Mouse (Mus musculus) heart, embryonic 11.5 days (tissue): ENCODE measurements around the gene Nup35. TPM values are rescaled to one million over a fixed set of nuclear protein-coding genes. Genes with fewer than 3 reads are reported as not detected.
A peak's percentile ranks its signal among the peaks of the same experiment; 100 is the strongest.

ENCODE experiments used
- ATAC-seq: fragments of 200-750 bp; cut with Nextera tagmentation; replicated peaks from 2 replicates; pipeline ENCODE4 v1.8.0; 2017; ENCODE audit warnings: moderate library complexity; ENCODE audit not compliant: insufficient number of reproducible peaks, low FRiP score, low TSS enrichment
- H3K27ac ChIP-seq: fragments of 300-500 bp; sonication (generic); 2 replicates; pipeline ENCODE4 v1.5.1; 2014; ENCODE audit warnings: mild to moderate bottlenecking, low read depth, low read length
- H3K27me3 ChIP-seq: fragments of 300-500 bp; sonication (generic); 2 replicates; pipeline ENCODE4 v1.6.1; 2014; ENCODE audit warnings: mild to moderate bottlenecking, low read length, mixed read lengths; ENCODE audit not compliant: control insufficient read depth, insufficient read depth
- H3K36me3 ChIP-seq: fragments of 300-500 bp; sonication (generic); 2 replicates; pipeline ENCODE4 v1.6.1; 2014; ENCODE audit warnings: mild to moderate bottlenecking, low read length, moderate library complexity, mixed read lengths; ENCODE audit not compliant: control insufficient read depth, insufficient read depth
- H3K4me1 ChIP-seq: fragments of 300-500 bp; sonication (generic); 2 replicates; pipeline ENCODE4 v1.6.1; 2014; ENCODE audit warnings: low read length; ENCODE audit not compliant: control insufficient read depth, insufficient read depth
- H3K4me2 ChIP-seq: fragments of 300-500 bp; sonication (generic); 2 replicates; pipeline ENCODE4 v1.6.1; 2014; ENCODE audit warnings: mild to moderate bottlenecking, moderate library complexity
- H3K4me3 ChIP-seq: fragments of 300-500 bp; sonication (generic); 2 replicates; pipeline ENCODE4 v1.5.1; 2014; ENCODE audit warnings: low read depth, low read length
- H3K9ac ChIP-seq: fragments of 300-500 bp; sonication (generic); 2 replicates; pipeline ENCODE4 v1.6.1; 2014; ENCODE audit warnings: mild to moderate bottlenecking, low read depth, low read length, moderate library complexity
- H3K9me3 ChIP-seq: fragments of 300-500 bp; sonication (generic); replicated peaks from 2 replicates; pipeline ENCODE4 v1.6.1; 2016; ENCODE audit warnings: low read length; ENCODE audit not compliant: control insufficient read depth
- WGBS: fragments of 180-500 bp; shearing (Covaris S2); extraction: QIAGEN DNeasy Blood & Tissue Kit; methylation state at CpG from one replicate; pipeline ENCODE4 v1.1.7; 2014; ENCODE audit not compliant: insufficient replicate concordance; 5-methylcytosine and 5-hydroxymethylcytosine counted together
- polyA plus RNA-seq: library from polyadenylated mRNA; unstranded; fragments of >200 nt; fragmentation: Nextera tagmentation; extraction: Ambion mirVana; gene quantifications from 2 replicates; pipeline ENCODE4 v1.2.1, GENCODE M21; 2014

Nup35 gene
- polyA plus RNA-seq, 1 experiment from 2014 or later, result 29.8 TPM

DNA sequence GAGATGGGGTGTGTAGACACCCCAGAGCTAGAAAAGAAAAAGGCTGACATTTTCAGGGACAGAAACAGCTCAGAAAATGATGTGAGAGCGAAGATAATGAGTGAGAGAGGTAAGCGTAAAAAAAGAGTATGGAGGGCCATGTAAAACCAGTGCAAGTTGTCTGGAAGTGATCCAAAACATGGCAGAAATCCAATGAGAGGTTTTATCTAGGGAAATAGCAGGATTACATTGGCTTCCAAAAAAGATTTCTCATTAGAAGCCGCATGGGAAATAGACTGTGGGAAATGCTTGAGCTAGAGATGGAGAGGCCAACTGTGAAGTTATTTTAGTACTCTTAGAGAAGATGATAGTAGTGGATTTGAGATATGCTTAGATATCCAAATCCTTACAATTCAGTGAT is 4.9 kb downstream of the Nup35 start:
- Histone ChIP-seq H3K4me3 (no peak overlapping the region), H3K4me2 (no peak overlapping the region), H3K4me1 (no peaks in the 10 kb centered on the region), H3K9ac (no peak overlapping the region), H3K9me3 (no peaks in the 10 kb centered on the region), H3K27ac (no peak overlapping the region), H3K27me3 (no peaks in the 10 kb centered on the region), H3K36me3 (0 out of 2 replicates have a peak, but pooled peaks cover 6% of the 10 kb centered on the region)
- 85% methylated on average over 3 of the region's 3 CpGs for WGBS
- no peak for ATAC-seq

DNA sequence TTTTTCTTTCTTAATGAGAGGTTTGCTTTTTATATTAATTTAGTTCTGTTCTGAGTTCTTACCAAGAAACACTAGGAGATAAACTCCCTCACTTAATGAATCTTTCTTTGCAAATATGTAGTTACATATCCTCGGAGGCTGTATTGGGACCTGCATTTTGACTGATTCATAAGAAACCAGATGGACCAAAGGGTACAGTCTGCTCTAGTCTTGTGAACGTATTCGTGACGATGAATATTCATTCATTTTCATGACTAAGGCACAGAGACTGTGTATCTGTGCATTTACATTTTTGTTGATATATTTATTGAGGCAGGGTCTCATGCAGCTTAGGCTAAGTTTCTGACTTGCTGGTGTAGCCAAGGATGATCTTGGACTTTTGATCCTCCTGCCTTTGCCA is 7.5 kb downstream of the Nup35 start:
- ATAC-seq, result no peak
- no peaks in the 10 kb centered on the region for H3K4me1 ChIP-seq
- no peaks in the 10 kb centered on the region for H3K9me3 ChIP-seq
- H3K4me2 ChIP-seq, result no peak overlapping the region
- WGBS, result 86% methylated on average over 4 of the region's 4 CpGs
- H3K36me3 ChIP-seq, result 0 out of 2 replicates have a peak, but pooled peaks cover 6% of the 10 kb centered on the region
- H3K4me3 ChIP-seq, result no peak overlapping the region
- H3K27me3 ChIP-seq, result no peaks in the 10 kb centered on the region
- no peak overlapping the region for H3K27ac ChIP-seq
- no peak overlapping the region for H3K9ac ChIP-seq

DNA sequence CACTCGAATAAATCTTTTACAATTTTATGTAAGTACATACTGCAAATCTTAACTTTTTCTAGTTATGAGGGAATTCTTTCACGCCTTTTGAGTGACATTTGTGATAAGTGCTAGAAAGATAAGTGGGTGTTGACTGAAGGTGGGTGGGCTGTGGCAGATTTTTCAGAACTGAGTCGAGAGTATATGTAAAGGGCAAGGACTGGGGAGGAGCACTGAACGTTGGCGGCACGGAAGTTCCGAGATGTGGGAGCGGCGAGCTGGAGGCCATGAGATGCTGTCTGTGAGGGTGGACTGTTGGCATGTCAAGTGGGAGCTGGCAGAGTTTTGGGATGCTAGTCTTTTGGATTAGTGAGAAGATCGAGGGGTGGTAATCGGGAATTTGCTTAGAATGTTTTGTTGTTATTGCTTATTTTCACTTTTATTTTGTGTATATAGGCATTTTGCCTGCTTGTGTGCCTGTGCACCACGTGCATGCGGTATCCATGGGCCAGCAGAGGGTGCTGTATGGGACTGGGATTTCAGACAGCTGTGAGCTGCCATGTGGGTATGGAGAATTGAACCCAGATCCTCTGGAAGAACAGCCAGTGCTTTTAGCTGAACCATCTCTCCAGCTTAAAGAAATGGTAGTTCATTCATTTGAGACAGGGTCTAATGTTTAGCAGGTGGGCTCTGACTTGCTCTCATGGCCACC is 15.4 kb downstream of the Nup35 start:
- Histone ChIP-seq H3K4me3 (no peak overlapping the region), H3K4me2 (no peak overlapping the region), H3K27ac (no peak overlapping the region), H3K9ac (no peak overlapping the region), H3K4me1 (no peaks in the 10 kb centered on the region), H3K9me3 (no peaks in the 10 kb centered on the region), H3K36me3 (no peaks in the 10 kb centered on the region), H3K27me3 (no peaks in the 10 kb centered on the region)
- WGBS, result 70% methylated on average over 13 of the region's 13 CpGs
- ATAC-seq, result no peak

DNA sequence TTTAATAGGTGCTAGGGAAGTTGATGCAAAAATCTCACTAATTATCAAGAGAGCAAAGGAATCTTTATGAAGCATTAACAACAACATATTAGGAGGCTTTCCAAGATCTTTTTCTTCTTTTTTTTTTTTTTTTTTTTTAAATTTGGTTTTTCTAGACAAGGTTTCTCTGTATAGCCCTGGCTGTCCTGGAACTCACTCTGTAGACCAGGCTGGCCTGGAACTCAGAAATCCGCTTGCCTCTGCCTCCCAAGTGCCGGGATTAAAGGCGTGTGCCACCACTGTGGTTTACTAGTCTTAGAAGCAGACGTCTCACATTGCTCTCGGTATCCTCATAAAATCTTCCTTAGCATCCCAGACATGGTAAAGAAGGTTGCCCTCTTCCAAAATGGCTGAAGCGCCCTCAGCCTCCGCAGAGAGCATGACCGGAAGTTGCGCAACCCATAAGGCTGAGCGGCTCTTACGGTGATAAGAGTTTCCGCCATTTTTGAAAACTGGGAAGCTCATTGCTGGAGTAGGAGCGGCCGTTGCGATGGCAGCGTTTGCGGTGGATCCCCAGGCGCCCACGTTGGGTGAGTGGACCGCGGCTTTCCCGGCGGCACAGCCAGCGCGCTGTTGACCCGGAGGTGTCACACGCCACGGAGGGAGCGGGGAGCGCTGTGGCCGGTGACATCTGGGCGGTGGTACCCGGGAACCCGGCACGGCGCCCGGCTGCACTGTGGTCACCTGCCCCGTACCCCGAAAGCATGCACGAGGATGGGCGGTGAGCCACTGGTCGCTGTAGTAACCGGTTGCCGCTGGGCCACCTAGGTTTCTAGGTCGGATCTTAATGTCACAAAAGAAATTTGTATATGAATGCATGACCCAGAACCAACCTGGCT is 21.6 kb downstream of the Nup35 start:
- Histone ChIP-seq H3K9ac (peak overlapping the region; percentile 62), H3K36me3 (no peaks in the 10 kb centered on the region), H3K9me3 (no peaks in the 10 kb centered on the region), H3K4me3 (peak overlapping the region; percentile 61), H3K4me1 (0 out of 2 replicates have a peak, but pooled peaks cover 4% of the 10 kb centered on the region), H3K27me3 (no peaks in the 10 kb centered on the region), H3K4me2 (peak overlapping the region; percentile 69), H3K27ac (peak overlapping the region; percentile 46; the same call in 1 of the 2 replicates)
- under 1% methylated on average over 45 of the region's 45 CpGs for WGBS
- ATAC-seq, result peak; percentile 93

DNA sequence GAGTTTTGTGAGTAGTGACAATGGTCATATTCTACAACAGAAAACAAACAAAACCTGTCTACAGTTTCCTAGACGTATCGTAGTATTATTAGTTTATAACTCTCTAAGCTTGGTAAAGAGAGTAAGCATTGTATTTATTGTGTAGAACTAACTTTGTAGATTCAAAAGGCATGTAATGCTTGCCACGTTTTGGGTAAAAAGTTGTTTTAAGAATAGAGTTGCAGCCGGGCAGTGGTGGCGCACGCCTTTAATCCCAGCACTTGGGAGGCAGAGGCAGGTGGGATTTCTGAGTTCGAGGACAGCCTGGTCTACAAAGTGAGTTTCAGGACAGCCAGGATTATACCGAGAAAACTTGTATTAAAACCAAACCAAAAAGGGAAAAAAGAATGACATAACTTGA is 22.4 kb downstream of the Nup35 start:
- ATAC-seq, result no peak
- Histone ChIP-seq H3K27me3 (no peaks in the 10 kb centered on the region), H3K4me1 (0 out of 2 replicates have a peak, but pooled peaks cover 4% of the 10 kb centered on the region), H3K9me3 (no peaks in the 10 kb centered on the region), H3K4me2 (peak overlapping the region; percentile 69), H3K4me3 (peak overlapping the region; percentile 61), H3K27ac (no peak overlapping the region), H3K36me3 (no peaks in the 10 kb centered on the region), H3K9ac (peak overlapping the region; percentile 62)
- WGBS, result 13% methylated on average over 8 of the region's 8 CpGs

DNA sequence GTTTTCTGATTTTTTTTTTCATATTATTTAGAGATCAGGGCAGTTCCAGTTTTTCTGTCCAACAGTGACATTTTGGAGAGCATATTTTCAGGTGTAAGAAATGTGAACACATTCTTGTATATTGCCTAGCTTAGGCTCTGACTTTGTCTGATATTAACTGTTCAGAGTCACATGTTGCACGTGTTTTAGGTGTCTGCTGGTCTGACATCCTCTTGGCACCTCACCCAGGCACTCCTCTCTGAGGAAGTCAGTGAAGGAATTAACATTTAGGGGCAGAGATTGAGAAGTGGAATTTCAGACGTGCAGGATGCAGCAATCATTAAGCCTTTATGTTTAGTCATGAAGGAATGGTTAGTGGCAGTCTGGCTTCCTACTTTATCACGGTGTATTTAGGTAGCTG is 22.8 kb downstream of the Nup35 start:
- WGBS, result 66% methylated on average over 3 of the region's 3 CpGs
- Histone ChIP-seq H3K27me3 (no peaks in the 10 kb centered on the region), H3K4me1 (0 out of 2 replicates have a peak, but pooled peaks cover 4% of the 10 kb centered on the region), H3K36me3 (peaks cover 2% of the 10 kb centered on the region; the same call in 1 of the 2 replicates), H3K27ac (no peak overlapping the region), H3K4me3 (no peak overlapping the region), H3K9ac (no peak overlapping the region), H3K4me2 (peak overlapping the region; percentile 69), H3K9me3 (no peaks in the 10 kb centered on the region)
- ATAC-seq, result no peak

DNA sequence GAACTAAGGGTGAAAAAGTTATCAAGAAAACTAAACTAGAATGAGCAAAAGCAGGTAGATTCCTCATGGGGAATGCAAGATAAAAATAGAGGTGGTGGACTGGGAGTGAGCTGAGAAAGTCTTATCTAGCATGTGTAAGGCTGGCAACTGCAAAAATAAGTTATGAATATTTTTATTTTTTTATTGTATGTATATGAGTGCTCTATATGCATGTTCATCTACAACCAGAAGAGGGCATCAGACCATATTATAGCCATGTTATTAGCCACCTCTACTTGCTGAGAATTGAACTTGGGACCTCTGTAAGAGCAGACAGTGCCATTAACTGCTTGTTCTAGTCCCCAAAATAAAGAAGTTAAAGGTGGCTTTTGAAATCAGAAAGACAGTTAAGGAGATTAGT is 44.4 kb downstream of the Nup35 start:
- no peak overlapping the region for H3K27ac ChIP-seq
- 0 out of 2 replicates have a peak, but pooled peaks cover 2% of the 10 kb centered on the region for H3K36me3 ChIP-seq
- H3K4me1 ChIP-seq, result no peaks in the 10 kb centered on the region
- H3K27me3 ChIP-seq, result no peaks in the 10 kb centered on the region
- no peak for ATAC-seq
- no peak overlapping the region for H3K4me3 ChIP-seq
- no peaks in the 10 kb centered on the region for H3K9me3 ChIP-seq
- H3K4me2 ChIP-seq, result no peak overlapping the region
- H3K9ac ChIP-seq, result no peak overlapping the region

DNA sequence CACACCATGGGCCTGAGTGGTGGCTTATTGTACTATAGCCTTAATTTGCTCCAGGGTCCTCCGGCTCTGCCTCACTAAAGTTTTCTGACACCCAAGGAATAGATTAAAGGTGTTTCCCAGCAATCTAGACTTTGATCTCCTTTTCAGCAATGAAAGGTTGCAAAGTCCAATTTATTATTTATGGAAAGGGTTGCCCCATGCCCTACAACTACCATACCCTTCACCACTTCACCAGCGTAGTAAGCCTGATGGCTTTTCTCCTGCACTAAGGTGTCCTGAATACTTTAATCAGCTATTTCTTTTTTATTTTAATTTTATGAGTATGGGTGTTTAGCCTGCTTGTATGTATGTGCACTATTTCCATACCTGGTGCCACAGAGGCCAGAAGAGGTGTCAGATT is 45.6 kb downstream of the Nup35 start:
- no peak for ATAC-seq
- no peak overlapping the region for H3K4me3 ChIP-seq
- H3K4me2 ChIP-seq, result no peak overlapping the region
- H3K27ac ChIP-seq, result no peak overlapping the region
- no peaks in the 10 kb centered on the region for H3K27me3 ChIP-seq
- no peaks in the 10 kb centered on the region for H3K4me1 ChIP-seq
- H3K36me3 ChIP-seq, result 0 out of 2 replicates have a peak, but pooled peaks cover 2% of the 10 kb centered on the region
- H3K9ac ChIP-seq, result no peak overlapping the region
- no peaks in the 10 kb centered on the region for H3K9me3 ChIP-seq
- 94% methylated on average over 2 of the region's 2 CpGs for WGBS
